Mouse (Mus musculus) NIH3T3 (cell line): ENCODE results near the gene Fcgrt.
A peak's percentile ranks its signal among the peaks of the same experiment; 100 is the strongest.

Source experiments
- DNase-seq: peaks from one replicate; pipeline ENCODE4 v3.0.0-alpha.2; 2012; ENCODE audit warnings: low read depth

The Fcgrt gene

GRCm38 (mm10) chr7:45056329-45056971 lies 47.2 kb downstream of the Fcgrt start:
- DNase-seq, result no peak

GRCm38 (mm10) chr7:45053931-45054510 lies 49.6 kb downstream of the Fcgrt start:
- peak; percentile 97 for DNase-seq

- DNase-seq, result peak; percentile 85
Measured at GRCm38 (mm10) chr7:45053117-45053930, 50.3 kb downstream of the Fcgrt start.

- no peak for DNase-seq
Measured at GRCm38 (mm10) chr7:45052862-45053116, 50.9 kb downstream of the Fcgrt start, which contains the start of gene Prr12. Gene Prr12 (minus strand): TSS chr7:45052881.

- peak; percentile 62 for DNase-seq
Measured at GRCm38 (mm10) chr7:45052181-45052861, 51.3 kb downstream of the Fcgrt start.

- no peak for DNase-seq
Measured at GRCm38 (mm10) chr7:45051601-45051974, 52.1 kb downstream of the Fcgrt start.

- peak; percentile 84 for DNase-seq
Measured at GRCm38 (mm10) chr7:45050945-45051600, 52.6 kb downstream of the Fcgrt start.

- DNase-seq, result no peak
Measured at GRCm38 (mm10) chr7:45048923-45049657, 54.6 kb downstream of the Fcgrt start.

GRCm38 (mm10) chr7:45048001-45048890 lies 55.4 kb downstream of the Fcgrt start:
- peak; percentile 26 for DNase-seq

- DNase-seq, result no peak
Measured at GRCm38 (mm10) chr7:45047491-45047890, 56.2 kb downstream of the Fcgrt start.

GRCm38 (mm10) chr7:45046853-45047350 lies 56.7 kb downstream of the Fcgrt start:
- DNase-seq, result no peak

- no peak for DNase-seq
Measured at GRCm38 (mm10) chr7:45045741-45046140, 57.9 kb downstream of the Fcgrt start.

- DNase-seq, result no peak
Measured at GRCm38 (mm10) chr7:45043307-45043706, 60.3 kb downstream of the Fcgrt start.
